ENCODE assay signal across 24 mouse cellular contexts in genomic region chr6:119492630-119493014, GRCm38 (mm10). TPM values are rescaled to one million over a fixed set of nuclear protein-coding genes. Genes with fewer than 3 reads are reported as not detected.
DNase-seq lines count a peak whose midpoint lies in the region; ATAC-seq lines count a peak whose summit lies in the region.
"Had no signal": no experiment of that assay in that cellular context is flagged by ENCODE, and none has a peak within 500 bp of the region (broad histone marks: within the 10 kb centered on the region; RNA-seq: fewer than 3 reads in every experiment).

No protein-coding gene starts in this region.

- H3K27me3 ChIP-seq in midbrain, embryonic 12.5 days, result peaks cover 6% of the 10 kb centered on the region; the same call in 1 of the 2 replicates
- no peaks in the 10 kb centered on the region for H3K27me3 ChIP-seq in midbrain, embryonic 16.5 days (ENCODE audit: control insufficient read depth, insufficient read depth, low read depth, low read length)
- H3K27me3 ChIP-seq in forebrain, embryonic 14.5 days (replicated peaks; ENCODE audit: control insufficient read depth, insufficient read depth, low read length), result no peaks in the 10 kb centered on the region
- H3K27me3 ChIP-seq: CH12.LX; embryonic facial prominence, embryonic 12.5 days; limb, embryonic 12.5 days had no signal

- H3K4me3 ChIP-seq in midbrain, embryonic 12.5 days, result no peak overlapping the region
- H3K4me3 ChIP-seq in midbrain, embryonic 16.5 days (ENCODE audit: low read depth, low read length), result no peak overlapping the region
- no peak overlapping the region for H3K4me3 ChIP-seq in forebrain, embryonic 14.5 days (ENCODE audit: low read depth, low read length)
- H3K4me3 ChIP-seq: embryonic facial prominence, embryonic 12.5 days; erythroblast, embryonic 14.5 days; heart, embryonic 10.5 days; limb, embryonic 12.5 days; neural tube, embryonic 15.5 days had no signal

- DNase-seq in heart, adult 11 months, result peak; percentile 65
- no peak for DNase-seq in heart, adult 9 months (ENCODE audit: low spot score in 2 of 2)
- DNase-seq in forebrain, embryonic 14.5 days (ENCODE audit: low spot score), result no peak
- DNase-seq in spleen, postnatal 10 days (ENCODE audit: low spot score in 2 of 2), result no peak
- no peak for DNase-seq in gastrocnemius, postnatal 25 days
- DNase-seq: adrenal gland, postnatal 36 days; cerebellum, adult 11-12 months; cerebellum, postnatal 14 days; gastrocnemius, postnatal 14 days; right cerebral cortex, postnatal 25 days; thymus, adult 2 months had no signal

- peaks cover 36% of the 10 kb centered on the region for H3K4me1 ChIP-seq in midbrain, embryonic 12.5 days
- peaks cover 12% of the 10 kb centered on the region for H3K4me1 ChIP-seq in midbrain, embryonic 16.5 days (ENCODE audit: control insufficient read depth, insufficient read depth, low read length)
- H3K4me1 ChIP-seq in forebrain, embryonic 14.5 days (ENCODE audit: control insufficient read depth, insufficient read depth, low read length), result peaks cover 26% of the 10 kb centered on the region

- H3K9me3 ChIP-seq in midbrain, embryonic 12.5 days, result no peaks in the 10 kb centered on the region
- H3K9me3 ChIP-seq in midbrain, embryonic 16.5 days (replicated peaks; ENCODE audit: control insufficient read depth, low read length, poor library complexity, severe bottlenecking), result no peaks in the 10 kb centered on the region
- no peaks in the 10 kb centered on the region for H3K9me3 ChIP-seq in forebrain, embryonic 14.5 days (replicated peaks; ENCODE audit: control insufficient read depth, low read length)
- H3K9me3 ChIP-seq: embryonic facial prominence, embryonic 12.5 days; heart, embryonic 10.5 days; limb, embryonic 12.5 days; neural tube, embryonic 15.5 days had no signal

- peak overlapping the region; percentile 85 for H3K27ac ChIP-seq in midbrain, embryonic 12.5 days (replicated peaks)
- no peak overlapping the region for H3K27ac ChIP-seq in midbrain, embryonic 16.5 days (ENCODE audit: low read length)
- H3K27ac ChIP-seq in forebrain, embryonic 14.5 days (ENCODE audit: low read depth, low read length), result no peak overlapping the region
- H3K27ac ChIP-seq: embryonic facial prominence, embryonic 12.5 days; heart, embryonic 10.5 days; hindbrain, postnatal 0 days; kidney, postnatal 0 days; limb, embryonic 12.5 days; liver, embryonic 14.5 days; neural tube, embryonic 15.5 days had no signal

- H3K4me2 ChIP-seq in midbrain, embryonic 12.5 days (replicated peaks), result peak overlapping the region; percentile 4; the same call in 1 of the 2 replicates
- H3K4me2 ChIP-seq in midbrain, embryonic 16.5 days (ENCODE audit: low read length), result no peak overlapping the region
- H3K4me2 ChIP-seq in forebrain, embryonic 14.5 days (ENCODE audit: low read length), result no peak overlapping the region
- H3K4me2 ChIP-seq: embryonic facial prominence, embryonic 12.5 days; limb, embryonic 12.5 days; neural tube, embryonic 15.5 days had no signal

- 8% methylated on average over 7 of the region's 7 CpGs for WGBS in midbrain, embryonic 12.5 days
- WGBS in midbrain, embryonic 16.5 days, result 12% methylated on average over 7 of the region's 7 CpGs
- 11% methylated on average over 7 of the region's 7 CpGs for WGBS in forebrain, embryonic 14.5 days

- H3K36me3 ChIP-seq in midbrain, embryonic 12.5 days, result no peaks in the 10 kb centered on the region
- no peaks in the 10 kb centered on the region for H3K36me3 ChIP-seq in midbrain, embryonic 16.5 days (ENCODE audit: control insufficient read depth, insufficient read depth, low read length)
- no peaks in the 10 kb centered on the region for H3K36me3 ChIP-seq in forebrain, embryonic 14.5 days (ENCODE audit: control insufficient read depth, insufficient read depth, low read length)
- H3K36me3 ChIP-seq: embryonic facial prominence, embryonic 12.5 days; heart, embryonic 10.5 days; limb, embryonic 12.5 days; neural tube, embryonic 15.5 days had no signal

- H3K9ac ChIP-seq in midbrain, embryonic 12.5 days (replicated peaks), result no peak overlapping the region
- H3K9ac ChIP-seq in midbrain, embryonic 16.5 days (ENCODE audit: low read depth, low read length), result no peak overlapping the region
- peak overlapping the region; percentile 25; the same call in 1 of the 2 replicates for H3K9ac ChIP-seq in forebrain, embryonic 14.5 days (ENCODE audit: low read length)
- H3K9ac ChIP-seq: embryonic facial prominence, embryonic 12.5 days; liver, embryonic 14.5 days; neural tube, embryonic 15.5 days had no signal

- peak; percentile 48 for ATAC-seq in midbrain, embryonic 12.5 days (ENCODE audit: low FRiP score, low read depth)
- ATAC-seq in midbrain, embryonic 16.5 days, result no peak
- ATAC-seq in forebrain, embryonic 14.5 days, result peak; percentile 11; the same call in 1 of the 2 replicates
- ATAC-seq in megakaryocyte, adult 5-6 weeks (ENCODE audit: poor library complexity, severe bottlenecking), result no peak
- ATAC-seq: hindbrain, postnatal 0 days; intestine, postnatal 0 days had no signal

RNA-seq across cellular contexts. Expression of gene Fbxl14, which starts 13.2 kb away (rescaled TPM):
- polyA plus RNA-seq in midbrain, embryonic 12.5 days (2016; fragmentation: Nextera tagmentation; extraction: Ambion mirVana), result 4.0 and 4.1 TPM in 2 replicates
- 2.0 and 2.5 TPM in 2 replicates for polyA plus RNA-seq in midbrain, embryonic 16.5 days (2015; fragmentation: Nextera tagmentation; extraction: Ambion mirVana)
- polyA plus RNA-seq in forebrain, embryonic 14.5 days (2014; fragmentation: Nextera tagmentation; extraction: Ambion mirVana), result 6.8 and 7.6 TPM in 2 replicates
- 10 to 100 TPM in 1 of 2 experiments, 1 to 10 TPM in 1; 9.1 to 10.3 TPM for total RNA-seq in gastrocnemius, postnatal 25 days (2021)
- 38.4 and 40.4 TPM in 2 replicates for total RNA-seq in megakaryocyte, adult 5-6 weeks (2015)
- total RNA-seq in megakaryocyte, adult 5-6 weeks (2017), result 40.1 and 42.2 TPM in 2 replicates

RNA-seq across cellular contexts. Expression of gene Wnt5b, which starts 51.5 kb away (rescaled TPM):
- polyA plus RNA-seq in midbrain, embryonic 12.5 days (2016; fragmentation: Nextera tagmentation; extraction: Ambion mirVana), result 10.4 and 10.6 TPM in 2 replicates
- polyA plus RNA-seq in midbrain, embryonic 16.5 days (2015; fragmentation: Nextera tagmentation; extraction: Ambion mirVana), result 0.70 and 1.6 TPM in 2 replicates
- 3.0 and 3.4 TPM in 2 replicates for polyA plus RNA-seq in forebrain, embryonic 14.5 days (2014; fragmentation: Nextera tagmentation; extraction: Ambion mirVana)
- 1 to 10 TPM in 1 of 2 experiments, under 1 TPM in 1; 0.88 to 1.1 TPM for total RNA-seq in gastrocnemius, postnatal 25 days (2021)
- total RNA-seq in megakaryocyte, adult 5-6 weeks (2015), result not detected in 2 replicates
- not detected in 2 replicates for total RNA-seq in megakaryocyte, adult 5-6 weeks (2017)
- polyA plus RNA-seq: erythroblast, embryonic 14.5 days had no signal

Comparison
In these comparisons a context has a peak if more than half of its experiments do, and no peak if none do; other contexts are left out.
1. ATAC-seq: peak in midbrain, embryonic 12.5 days (single experiment) and forebrain, embryonic 14.5 days (single experiment); none in midbrain, embryonic 16.5 days (single experiment) and megakaryocyte, adult 5-6 weeks (single experiment).